21 mouse cellular contexts compared by ENCODE assay signal in genomic region chr10:98941991-98942390, GRCm38 (mm10). TPM values are rescaled to one million over a fixed set of nuclear protein-coding genes. Genes with fewer than 3 reads are reported as not detected.
DNase-seq lines count a peak whose midpoint lies in the region; ATAC-seq and TF ChIP-seq lines count a peak whose summit lies in the region.
"Had no signal": no experiment of that assay in that cellular context is flagged by ENCODE, and none has a peak within 500 bp of the region (broad histone marks: within the 10 kb centered on the region; RNA-seq: fewer than 3 reads in every experiment).

No protein-coding gene starts in this region.

- no peak for TF ChIP-seq RAD21 in CH12.LX (IDR thresholded peaks at IDR 0.05; ENCODE audit: low read depth, low read length)

- peaks cover 17 to 70% of the 10 kb centered on the region in 2 experiments; a peak in 3 of 4 replicates for H3K4me1 ChIP-seq in CH12.LX (ENCODE audit: control insufficient read depth in 1 of 2, insufficient read depth in 2 of 2)
- peaks cover 4% of the 10 kb centered on the region; the same call in 1 of the 2 replicates for H3K4me1 ChIP-seq in forebrain, postnatal 0 days (ENCODE audit: insufficient read depth)
- H3K4me1 ChIP-seq: intestine, embryonic 15.5 days had no signal

- ATAC-seq in frontal cortex, adult (ENCODE audit: low TSS enrichment), result peak; percentile 24; the same call in 1 of the 2 replicates
- ATAC-seq in forebrain, postnatal 0 days, result peak; percentile 78
- ATAC-seq: intestine, embryonic 15.5 days had no signal

- dilution Hi-C loops in CH12.LX (cut with MboI; ENCODE audit: extremely low pct_ligation_motif_present, extremely low pct_unique_long_range_greater_than_20kb, low sequenced_read_pairs), result no loop called here

- H3K79me2 ChIP-seq in CH12.LX (replicated peaks; ENCODE audit: control insufficient read depth, extremely low read depth, insufficient read depth, poor library complexity, severe bottlenecking), result peaks cover 49% of the 10 kb centered on the region

- H3K9ac ChIP-seq in CH12.LX (ENCODE audit: insufficient read depth, low read depth), result no peak overlapping the region
- H3K9ac ChIP-seq in forebrain, postnatal 0 days, result no peak overlapping the region
- H3K9ac ChIP-seq: heart, embryonic 15.5 days; hindbrain, embryonic 13.5 days; intestine, embryonic 15.5 days had no signal

- H3K9me3 ChIP-seq in CH12.LX (replicated peaks; ENCODE audit: low read length), result no peaks in the 10 kb centered on the region
- no peaks in the 10 kb centered on the region for H3K9me3 ChIP-seq in forebrain, postnatal 0 days (ENCODE audit: low read length)
- H3K9me3 ChIP-seq: embryonic facial prominence, embryonic 10.5 days; G1E; heart, embryonic 15.5 days; hindbrain, embryonic 13.5 days; intestine, embryonic 15.5 days had no signal

- peaks cover 0 to 20% of the 10 kb centered on the region in 2 experiments for H3K36me3 ChIP-seq in CH12.LX (replicated peaks in 1 of 2; ENCODE audit: control insufficient read depth in 1 of 2, insufficient read depth in 1 of 2, low read length in 1 of 2)
- no peaks in the 10 kb centered on the region for H3K36me3 ChIP-seq in forebrain, postnatal 0 days (ENCODE audit: insufficient read depth)
- H3K36me3 ChIP-seq: heart, embryonic 15.5 days; hindbrain, embryonic 13.5 days; intestine, embryonic 15.5 days had no signal

- H3K4me2 ChIP-seq in CH12.LX (ENCODE audit: insufficient read depth, low read depth, poor library complexity, severe bottlenecking), result no peak overlapping the region
- H3K4me2 ChIP-seq in forebrain, postnatal 0 days (ENCODE audit: low read depth), result no peak overlapping the region
- H3K4me2 ChIP-seq: heart, embryonic 11.5 days; heart, embryonic 15.5 days; hindbrain, embryonic 13.5 days; intestine, embryonic 15.5 days had no signal

- 40% methylated on average over 6 of the region's 6 CpGs for WGBS in forebrain, postnatal 0 days

- H3K27ac ChIP-seq in CH12.LX (ENCODE audit: insufficient read depth, low read depth), result no peak overlapping the region
- H3K27ac ChIP-seq in forebrain, postnatal 0 days (ENCODE audit: low read depth, low read length), result no peak overlapping the region; the same call in 1 of the 2 replicates
- H3K27ac ChIP-seq: embryonic facial prominence, embryonic 10.5 days; heart, embryonic 15.5 days; hindbrain, embryonic 13.5 days; intestine, embryonic 15.5 days had no signal

- H3K4me3 ChIP-seq in CH12.LX (replicated peaks in 1 of 3; ENCODE audit: low read depth in 2 of 3, low read length in 2 of 3, poor library complexity in 1 of 3), result no peak overlapping the region
- no peak overlapping the region for H3K4me3 ChIP-seq in forebrain, postnatal 0 days (ENCODE audit: low read depth, low read length)
- H3K4me3 ChIP-seq: embryonic facial prominence, embryonic 10.5 days; heart, embryonic 15.5 days; hindbrain, embryonic 13.5 days; intestine, embryonic 15.5 days had no signal

- in situ Hi-C loops in CH12.LX (cut with MboI; ENCODE audit: low pct_ligation_motif_present, low pct_unique_long_range_greater_than_20kb, low sequenced_read_pairs), result no loop called here

- DNase-seq in frontal cortex, adult 2 months (ENCODE audit: extremely low spot score in 1 of 2, low spot score in 1 of 2), result no peak
- peak; percentile 65 for DNase-seq in CH12.LX (ENCODE audit: extremely low read depth)
- DNase-seq in brain, embryonic 14.5 days (ENCODE audit: low read depth), result peak; percentile 43
- DNase-seq in forebrain, postnatal 0 days, result peak; percentile 36
- DNase-seq in thymus, postnatal 10 days (ENCODE audit: low spot score in 2 of 2), result no peak
- DNase-seq: adrenal gland, adult 8-10 months; adrenal gland, postnatal 36 days; cerebellum, adult 11 months; cerebellum, adult 8-10 months; cerebellum, postnatal 25 days; gastrocnemius, postnatal 36 days; heart, adult 18-20 months; heart, postnatal 14 days; kidney, adult 18-20 months had no signal

- no peak for TF ChIP-seq POLR2A in CH12.LX (IDR thresholded peaks at IDR 0.05; ENCODE audit: low read depth, low read length)
- TF ChIP-seq POLR2A in brain, embryonic 14.5 days (IDR thresholded peaks at IDR 0.05; ENCODE audit: borderline replicate concordance, extremely low read depth, insufficient read depth, insufficient read length, poor library complexity, severe bottlenecking), result no peak

- no peaks in the 10 kb centered on the region for H3K27me3 ChIP-seq in CH12.LX (replicated peaks)
- no peaks in the 10 kb centered on the region for H3K27me3 ChIP-seq in forebrain, postnatal 0 days (ENCODE audit: insufficient read depth, low read length)
- H3K27me3 ChIP-seq: heart, embryonic 15.5 days; hindbrain, embryonic 13.5 days; intestine, embryonic 15.5 days had no signal

- no peak for TF ChIP-seq CTCF in CH12.LX (conservative IDR thresholded peaks at IDR 0.05 in 1 of 2, IDR thresholded peaks at IDR 0.05 in 1 of 2; ENCODE audit: low read depth in 2 of 2, low read length in 2 of 2)
- no peak for TF ChIP-seq CTCF in brain, embryonic 14.5 days (IDR thresholded peaks at IDR 0.05; ENCODE audit: borderline replicate concordance, extremely low read depth, insufficient read depth, insufficient read length)
- TF ChIP-seq CTCF in forebrain, postnatal 0 days (IDR thresholded peaks at IDR 0.05; ENCODE audit: low read depth), result no peak

- TF ChIP-seq EP300 in CH12.LX (IDR thresholded peaks at IDR 0.05; ENCODE audit: low read length), result no peak

TF ChIP-seq in CH12.LX, 34 proteins besides CTCF, POLR2A, EP300 and RAD21:
- no peak for TF ChIP-seq TBP (conservative IDR thresholded peaks at IDR 0.05; ENCODE audit: low read depth, low read length)
- TF ChIP-seq ZNF384 (IDR thresholded peaks at IDR 0.05; ENCODE audit: low read depth, low read length), result peak; percentile 68
TF ChIP-seq in CH12.LX: peak in this region for 1.

RNA-seq across cellular contexts. Expression of gene Atp2b1, which starts 27.8 kb away (rescaled TPM):
- polyA plus RNA-seq in frontal cortex, adult 2 months (2012; rRNA removed), result 352 and 359 TPM in 2 replicates
- total RNA-seq in CH12.LX (2012; rRNA removed) (29.8 and 31.7 TPM in 2 replicates), CH12.LX (2014; rRNA removed) (21.2 and 25.0 TPM in 2 replicates)
- polyA plus RNA-seq in CH12.LX (2012; ENCODE audit: insufficient read length, low read depth), result 41.7 and 49.7 TPM in 2 replicates
- 46.6 and 92.4 TPM in 2 replicates for polyA plus RNA-seq in brain, embryonic 14.5 days (2012; rRNA removed)
- 200 and 203 TPM in 2 replicates for total RNA-seq in forebrain, postnatal 0 days (2014; rRNA removed)
- polyA plus RNA-seq in forebrain, postnatal 0 days (2015; fragmentation: Nextera tagmentation; extraction: Ambion mirVana), result 214 and 319 TPM in 2 replicates

Comparison
In these comparisons a context has a peak if more than half of its experiments do, and no peak if none do; other contexts are left out.
1. DNase-seq: peak in CH12.LX (single experiment), brain, embryonic 14.5 days (single experiment) and forebrain, postnatal 0 days (single experiment); none in frontal cortex, adult 2 months (0 of 2) and thymus, postnatal 10 days (0 of 2).